12 mouse cellular contexts compared by ENCODE assay signal in the genomic region with DNA sequence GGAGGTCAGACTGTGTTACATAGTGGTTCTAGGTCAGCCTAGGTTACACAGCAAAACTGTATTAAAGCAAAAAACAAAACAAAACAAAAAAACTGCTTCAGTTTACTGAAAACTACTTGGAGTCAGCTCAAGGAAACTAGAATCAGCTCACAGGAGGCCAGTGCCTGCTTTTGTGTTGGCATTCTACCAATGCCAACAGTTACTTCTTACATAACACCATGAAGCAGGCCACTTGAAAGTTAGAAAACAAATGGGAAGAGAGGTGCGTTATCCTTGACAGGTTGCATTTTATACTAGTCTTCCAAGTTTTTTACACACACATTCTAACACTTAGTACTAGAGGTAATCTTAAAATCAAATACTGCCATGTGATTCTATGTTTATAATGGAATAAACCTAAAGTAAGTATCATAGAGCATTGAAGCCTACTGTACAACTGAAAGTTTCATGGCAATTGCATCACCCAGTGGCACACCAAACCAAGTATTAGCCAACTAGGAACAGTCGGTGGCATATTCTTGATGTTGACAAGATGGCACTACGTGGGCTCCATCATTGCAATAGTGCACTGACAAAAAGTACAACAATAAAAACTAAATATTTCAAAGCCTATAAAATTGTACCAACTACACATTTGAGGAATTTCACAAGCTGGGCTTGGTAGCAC. TPM values are rescaled to one million over a fixed set of nuclear protein-coding genes. Genes with fewer than 3 reads are reported as not detected.
DNase-seq lines count a peak whose midpoint lies in the region; ATAC-seq and TF ChIP-seq lines count a peak whose summit lies in the region.
"Had no signal": no experiment of that assay in that cellular context is flagged by ENCODE, and none has a peak within 500 bp of the region (broad histone marks: within the 10 kb centered on the region; RNA-seq: fewer than 3 reads in every experiment).

No protein-coding gene starts in this region.

- TF ChIP-seq POLR2A in liver, adult 2 months (IDR thresholded peaks at IDR 0.05; ENCODE audit: extremely low read depth, insufficient read depth, low read length): no peak

- H3K27me3 ChIP-seq in heart, postnatal 0 days (ENCODE audit: control insufficient read depth, insufficient read depth, low read length): no peaks in the 10 kb centered on the region
- no peaks in the 10 kb centered on the region for H3K27me3 ChIP-seq in heart, embryonic 11.5 days (ENCODE audit: control insufficient read depth, insufficient read depth, low read length)
- H3K27me3 ChIP-seq in liver, adult 2 months (ENCODE audit: control insufficient read depth, insufficient read depth, low read length): no peaks in the 10 kb centered on the region
- H3K27me3 ChIP-seq in liver, postnatal 0 days (ENCODE audit: insufficient read depth, low read length): no peaks in the 10 kb centered on the region
- no peaks in the 10 kb centered on the region for H3K27me3 ChIP-seq in forebrain, embryonic 16.5 days (replicated peaks; ENCODE audit: control insufficient read depth, insufficient read depth, low read length)
- H3K27me3 ChIP-seq: forebrain, embryonic 12.5 days; hindbrain, embryonic 12.5 days; neural tube, embryonic 15.5 days had no signal

- peaks cover 5% of the 10 kb centered on the region; the same call in 1 of the 2 replicates for H3K79me2 ChIP-seq in liver, adult 2 months (ENCODE audit: control insufficient read depth, insufficient read depth, low read length)

- peak; percentile 20 for DNase-seq in adrenal gland, postnatal 10 days
- DNase-seq in adrenal gland, adult 18-20 months (ENCODE audit: low spot score in 2 of 2): no peak
- DNase-seq in heart, postnatal 0 days (ENCODE audit: low spot score): no peak
- peak; percentile 89 for DNase-seq in liver, adult 2 months (ENCODE audit: extremely low read depth, low read depth, low spot score)
- DNase-seq in liver, postnatal 0 days: no peak
- DNase-seq in skeletal muscle tissue, adult 2 months (ENCODE audit: low read depth, low spot score): peak; percentile 64
- DNase-seq: liver had no signal

- H3K9ac ChIP-seq in heart, postnatal 0 days (replicated peaks; ENCODE audit: low read depth, low read length): no peak overlapping the region
- H3K9ac ChIP-seq in heart, embryonic 11.5 days (ENCODE audit: low read depth, low read length): no peak overlapping the region
- H3K9ac ChIP-seq in liver, adult 2 months (ENCODE audit: low read depth, low read length): peak overlapping the region; percentile 70
- H3K9ac ChIP-seq in liver, postnatal 0 days (replicated peaks): no peak overlapping the region
- H3K9ac ChIP-seq in forebrain, embryonic 16.5 days (replicated peaks; ENCODE audit: low read depth, low read length): no peak overlapping the region
- H3K9ac ChIP-seq: forebrain, embryonic 12.5 days; hindbrain, embryonic 12.5 days; neural tube, embryonic 15.5 days had no signal

- TF ChIP-seq CTCF in heart, postnatal 0 days (IDR thresholded peaks at IDR 0.05; ENCODE audit: low read depth): no peak
- TF ChIP-seq CTCF in liver, adult 2 months (IDR thresholded peaks at IDR 0.05; ENCODE audit: low read depth, low read length): no peak
- TF ChIP-seq CTCF in liver, postnatal 0 days (IDR thresholded peaks at IDR 0.05; ENCODE audit: low read depth): no peak

- peaks cover 8% of the 10 kb centered on the region; the same call in 1 of the 2 replicates for H3K4me1 ChIP-seq in heart, postnatal 0 days (ENCODE audit: control insufficient read depth, insufficient read depth)
- 0 out of 2 replicates have a peak, but pooled peaks cover 6% of the 10 kb centered on the region for H3K4me1 ChIP-seq in heart, embryonic 11.5 days (ENCODE audit: control insufficient read depth, insufficient read depth, low read length)
- peaks cover 28% of the 10 kb centered on the region for H3K4me1 ChIP-seq in liver, adult 2 months (ENCODE audit: control insufficient read depth, insufficient read depth, low read length)
- H3K4me1 ChIP-seq in liver, postnatal 0 days (ENCODE audit: insufficient read depth): no peaks in the 10 kb centered on the region
- H3K4me1 ChIP-seq in forebrain, embryonic 16.5 days (replicated peaks; ENCODE audit: control insufficient read depth, insufficient read depth, low read length): no peaks in the 10 kb centered on the region
- H3K4me1 ChIP-seq: forebrain, embryonic 12.5 days; hindbrain, embryonic 12.5 days; neural tube, embryonic 15.5 days had no signal

- H3K27ac ChIP-seq in heart, postnatal 0 days (ENCODE audit: low read depth): peak overlapping the region; percentile 62
- no peak overlapping the region for H3K27ac ChIP-seq in heart, embryonic 11.5 days (ENCODE audit: low read depth, low read length)
- H3K27ac ChIP-seq in liver, adult 2 months (replicated peaks; ENCODE audit: insufficient read depth, low read depth, low read length): peak overlapping the region; percentile 93
- H3K27ac ChIP-seq in liver, postnatal 0 days (ENCODE audit: low read depth): no peak overlapping the region
- H3K27ac ChIP-seq in forebrain, embryonic 16.5 days (ENCODE audit: low read length): no peak overlapping the region
- H3K27ac ChIP-seq: forebrain, embryonic 12.5 days; hindbrain, embryonic 12.5 days; neural tube, embryonic 15.5 days had no signal

- no peak for TF ChIP-seq EP300 in heart, postnatal 0 days (IDR thresholded peaks at IDR 0.05; ENCODE audit: low read depth)
- no peak for TF ChIP-seq EP300 in liver, postnatal 0 days (IDR thresholded peaks at IDR 0.05; ENCODE audit: low read depth)

- no peaks in the 10 kb centered on the region for H3K36me3 ChIP-seq in heart, postnatal 0 days (replicated peaks; ENCODE audit: control insufficient read depth, insufficient read depth, low read length)
- no peaks in the 10 kb centered on the region for H3K36me3 ChIP-seq in heart, embryonic 11.5 days (ENCODE audit: control insufficient read depth, insufficient read depth, low read length)
- H3K36me3 ChIP-seq in liver, adult 2 months (ENCODE audit: control insufficient read depth, insufficient read depth, low read length): 0 out of 2 replicates have a peak, but pooled peaks cover 2% of the 10 kb centered on the region
- H3K36me3 ChIP-seq in liver, postnatal 0 days (replicated peaks; ENCODE audit: insufficient read depth, low read length): no peaks in the 10 kb centered on the region
- H3K36me3 ChIP-seq in forebrain, embryonic 16.5 days (ENCODE audit: control insufficient read depth, insufficient read depth): no peaks in the 10 kb centered on the region
- H3K36me3 ChIP-seq: forebrain, embryonic 12.5 days; hindbrain, embryonic 12.5 days; neural tube, embryonic 15.5 days had no signal

- ATAC-seq in heart, postnatal 0 days (ENCODE audit: insufficient read depth, low read depth): no peak
- ATAC-seq in heart, embryonic 11.5 days (replicated peaks; ENCODE audit: insufficient number of reproducible peaks, low FRiP score, low TSS enrichment): no peak
- no peak for ATAC-seq in liver, postnatal 0 days
- ATAC-seq in forebrain, embryonic 16.5 days: no peak

- WGBS in heart, postnatal 0 days: 75% methylated on average over 3 of the region's 3 CpGs
- 90% methylated on average over 3 of the region's 3 CpGs for WGBS in heart, embryonic 11.5 days (ENCODE audit: insufficient replicate concordance)
- WGBS in liver, adult 2 months: 25% methylated on average over 3 of the region's 3 CpGs
- 69% methylated on average over 3 of the region's 3 CpGs for WGBS in liver, postnatal 0 days (ENCODE audit: insufficient replicate concordance)
- WGBS in forebrain, embryonic 16.5 days: 92% methylated on average over 3 of the region's 3 CpGs

- H3K4me3 ChIP-seq in heart, postnatal 0 days (ENCODE audit: low read depth, low read length): no peak overlapping the region
- no peak overlapping the region for H3K4me3 ChIP-seq in heart, embryonic 11.5 days (ENCODE audit: low read depth, low read length)
- no peak overlapping the region for H3K4me3 ChIP-seq in liver, adult 2 months (ENCODE audit: insufficient read depth, low read depth, low read length)
- H3K4me3 ChIP-seq in liver, postnatal 0 days (ENCODE audit: low read depth, low read length): no peak overlapping the region
- H3K4me3 ChIP-seq in forebrain, embryonic 16.5 days (replicated peaks; ENCODE audit: low read length): no peak overlapping the region
- H3K4me3 ChIP-seq: forebrain, embryonic 12.5 days; hindbrain, embryonic 12.5 days; neural tube, embryonic 15.5 days had no signal

- H3K9me3 ChIP-seq in heart, postnatal 0 days (replicated peaks; ENCODE audit: control insufficient read depth, low read length): no peaks in the 10 kb centered on the region
- no peaks in the 10 kb centered on the region for H3K9me3 ChIP-seq in heart, embryonic 11.5 days (replicated peaks; ENCODE audit: control insufficient read depth, low read length)
- no peaks in the 10 kb centered on the region for H3K9me3 ChIP-seq in liver, postnatal 0 days (ENCODE audit: low read length)
- H3K9me3 ChIP-seq in forebrain, embryonic 16.5 days (ENCODE audit: control insufficient read depth, low read length): 0 out of 2 replicates have a peak, but pooled peaks cover under 1% of the 10 kb centered on the region
- H3K9me3 ChIP-seq: forebrain, embryonic 12.5 days; hindbrain, embryonic 12.5 days; neural tube, embryonic 15.5 days had no signal

- H3K4me2 ChIP-seq in heart, postnatal 0 days (ENCODE audit: low read depth, low read length): no peak overlapping the region
- H3K4me2 ChIP-seq in heart, embryonic 11.5 days: no peak overlapping the region
- H3K4me2 ChIP-seq in liver, postnatal 0 days (ENCODE audit: low read depth, low read length): no peak overlapping the region
- H3K4me2 ChIP-seq in forebrain, embryonic 16.5 days (ENCODE audit: low read length): no peak overlapping the region
- H3K4me2 ChIP-seq: forebrain, embryonic 12.5 days; hindbrain, embryonic 12.5 days; neural tube, embryonic 15.5 days had no signal

RNA-seq across cellular contexts. Expression of a gene that starts 37.8 kb away (rescaled TPM):
- total RNA-seq in adrenal gland, postnatal 10 days (2021): 10 to 100 TPM in 1 of 2 experiments, 1 to 10 TPM in 1; 7.6 to 12.7 TPM
- 1 to 10 TPM; 7.6 to 8.3 TPM for total RNA-seq in adrenal gland, adult 18-20 months (2021)
- 64.3 and 83.6 TPM in 2 replicates for total RNA-seq in heart, postnatal 0 days (2014; rRNA removed; ENCODE audit: low replicate concordance)
- 32.5 and 35.6 TPM in 2 replicates for polyA plus RNA-seq in heart, postnatal 0 days (2015; fragmentation: Nextera tagmentation; extraction: Ambion mirVana)
- polyA plus RNA-seq in heart, embryonic 11.5 days (2014; fragmentation: Nextera tagmentation; extraction: Ambion mirVana): 38.8 and 49.1 TPM in 2 replicates
- 21.3 and 24.9 TPM in 2 replicates for total RNA-seq in liver, adult 2 months (2014; rRNA removed)
- 8.2 and 11.3 TPM in 2 replicates for polyA plus RNA-seq in liver, adult 2 months (2012; rRNA removed)
- 1.1 TPM in 2 replicates for polyA plus RNA-seq in liver, postnatal 0 days (2015; fragmentation: Nextera tagmentation; extraction: Ambion mirVana)
- 14.0 and 14.4 TPM in 2 replicates for polyA plus RNA-seq in forebrain, embryonic 16.5 days (2015; fragmentation: Nextera tagmentation; extraction: Ambion mirVana)

Comparison
In these comparisons a context has a peak if more than half of its experiments do, and no peak if none do; other contexts are left out.
1. DNase-seq: peak in adrenal gland, postnatal 10 days (single experiment), liver, adult 2 months (single experiment) and skeletal muscle tissue, adult 2 months (single experiment); none in adrenal gland, adult 18-20 months (0 of 2), heart, postnatal 0 days (single experiment) and liver, postnatal 0 days (single experiment).
2. H3K27ac ChIP-seq: peak in heart, postnatal 0 days (single experiment) and liver, adult 2 months (single experiment); none in heart, embryonic 11.5 days (single experiment), liver, postnatal 0 days (single experiment) and forebrain, embryonic 16.5 days (single experiment).